Mouse (Mus musculus) adrenal gland, adult 8-10 months (tissue): ENCODE results near the gene Ift122. TPM values are rescaled to one million over a fixed set of nuclear protein-coding genes. Genes with fewer than 3 reads are reported as not detected.

Source experiments
- DNase-seq: peaks from one replicate; pipeline ENCODE4 v3.0.0; 2022
- total RNA-seq, 4 experiments: library from RNA; stranded (reverse); gene quantifications; 2 replicates each; pipeline ENCODE4 v1.2.4; 2022

Gene Ift122
- total RNA-seq, 4 experiments from 2014 or later, result 17.2 to 29.9 (median 21.9) TPM

- DNase-seq, result no peak
Observed at GRCm38 (mm10) chr6:115891497-115892061, 38.3 kb downstream of the Ift122 start.

GRCm38 (mm10) chr6:115892363-115892762 is 39.1 kb downstream of the Ift122 start:
- no peak for DNase-seq

DNA sequence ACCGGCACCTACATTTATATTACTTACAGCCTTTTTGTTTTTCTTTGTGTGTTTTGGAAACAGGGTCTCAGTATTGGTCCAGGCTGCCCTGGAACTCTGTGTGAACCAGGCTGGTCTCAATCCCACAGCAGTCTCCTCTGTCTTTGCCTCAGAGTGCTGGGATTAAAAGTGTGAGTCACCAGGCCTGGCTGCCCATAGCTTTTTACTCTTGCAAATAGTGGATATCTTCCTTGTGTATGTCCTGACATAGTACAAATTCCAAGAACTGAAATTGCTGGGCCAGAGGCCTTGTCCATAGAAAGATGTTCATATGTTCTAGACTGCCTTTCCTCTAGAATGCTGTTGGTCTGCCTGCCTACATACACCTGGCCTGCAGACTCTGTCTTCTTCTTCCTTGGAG is 43.1 kb downstream of the Ift122 start:
- DNase-seq, result no peak

- DNase-seq, result peak; percentile 52
Observed at GRCm38 (mm10) chr6:115897117-115897516, 43.8 kb downstream of the Ift122 start.

- DNase-seq, result no peak
Observed at GRCm38 (mm10) chr6:115897926-115898520, 44.8 kb downstream of the Ift122 start.

- peak; percentile 83 for DNase-seq
Observed at GRCm38 (mm10) chr6:115901062-115901461, 47.8 kb downstream of the Ift122 start.

- DNase-seq, result peak; percentile 67
Observed at GRCm38 (mm10) chr6:115901489-115901931, 48.2 kb downstream of the Ift122 start.

DNA sequence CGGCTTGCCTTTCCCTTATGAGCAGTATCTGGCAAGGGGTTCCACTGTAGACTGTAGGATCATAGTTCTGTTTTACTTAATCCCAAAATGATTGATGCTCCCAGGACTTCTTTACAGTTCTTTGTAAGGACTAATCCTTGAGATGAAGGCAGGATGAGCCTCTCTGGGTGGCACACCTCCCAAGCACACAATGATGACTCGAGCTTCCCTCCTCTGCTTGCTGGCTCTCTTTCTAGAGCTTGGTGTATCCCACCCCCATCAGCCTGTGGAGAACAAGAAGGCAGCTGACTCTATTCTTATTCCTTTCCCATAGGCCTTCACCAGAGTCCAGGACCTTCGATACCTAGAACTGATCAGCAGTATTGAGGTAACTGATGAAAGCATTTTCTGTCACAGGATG is 49.3 kb downstream of the Ift122 start:
- no peak for DNase-seq

DNA sequence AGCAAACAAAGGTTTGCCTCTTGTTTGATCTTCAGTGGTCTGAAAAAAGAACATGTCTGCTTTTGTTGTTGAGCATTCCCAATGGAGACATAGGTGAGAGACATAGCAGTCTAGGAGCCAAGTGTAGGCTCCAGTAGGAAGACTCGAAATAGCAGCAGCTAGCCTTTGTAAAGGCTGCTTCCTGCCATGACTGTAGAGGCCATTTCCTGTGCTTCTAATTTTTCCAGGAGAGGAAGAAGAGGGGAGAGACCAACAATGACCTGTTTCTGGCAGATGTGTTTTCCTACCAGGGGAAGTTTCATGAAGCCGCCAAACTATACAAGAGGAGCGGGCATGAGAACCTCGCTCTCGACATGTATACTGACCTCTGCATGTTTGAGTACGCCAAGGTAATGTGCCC is 52.3 kb downstream of the Ift122 start:
- no peak for DNase-seq

DNA sequence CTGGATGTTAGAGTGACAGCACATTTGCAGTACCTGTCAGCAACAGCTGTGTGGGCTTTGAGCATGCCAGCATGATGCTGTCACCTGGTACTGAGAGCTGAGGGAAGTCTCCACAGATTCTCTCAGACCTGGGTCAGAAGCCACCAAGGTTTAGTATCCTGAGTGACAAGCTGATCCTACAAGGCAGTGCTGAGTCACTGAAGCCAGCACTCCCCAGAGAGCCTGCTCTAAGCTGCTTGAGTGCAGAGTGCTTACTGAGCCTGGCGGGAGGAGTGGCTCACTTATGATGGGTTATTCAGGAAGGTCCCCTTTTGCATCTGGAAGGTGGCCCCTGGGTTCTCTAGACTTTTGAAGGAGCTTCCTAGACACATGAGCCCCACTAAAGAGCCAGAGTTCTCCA is 53.2 kb downstream of the Ift122 start:
- no peak for DNase-seq

DNA sequence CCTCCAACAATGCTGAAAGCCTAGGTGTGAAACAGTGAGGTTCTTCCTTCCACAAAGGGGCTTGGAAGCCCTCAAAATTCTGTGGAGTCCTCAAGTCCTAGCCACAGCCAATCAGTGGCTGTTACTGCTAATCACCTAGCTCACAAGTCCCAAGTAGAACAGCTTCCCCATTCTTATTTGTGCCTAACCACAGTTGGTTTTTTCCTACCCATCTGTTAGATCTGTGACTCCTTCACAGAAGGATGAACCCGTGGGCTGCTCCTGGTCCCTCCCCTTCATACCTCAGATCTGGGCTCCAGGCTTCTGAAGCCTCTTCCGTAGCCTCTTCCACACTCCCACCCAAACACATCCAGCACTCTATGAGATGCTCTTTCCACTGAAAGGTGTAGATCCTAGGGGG is 53.6 kb downstream of the Ift122 start:
- DNase-seq, result no peak

DNA sequence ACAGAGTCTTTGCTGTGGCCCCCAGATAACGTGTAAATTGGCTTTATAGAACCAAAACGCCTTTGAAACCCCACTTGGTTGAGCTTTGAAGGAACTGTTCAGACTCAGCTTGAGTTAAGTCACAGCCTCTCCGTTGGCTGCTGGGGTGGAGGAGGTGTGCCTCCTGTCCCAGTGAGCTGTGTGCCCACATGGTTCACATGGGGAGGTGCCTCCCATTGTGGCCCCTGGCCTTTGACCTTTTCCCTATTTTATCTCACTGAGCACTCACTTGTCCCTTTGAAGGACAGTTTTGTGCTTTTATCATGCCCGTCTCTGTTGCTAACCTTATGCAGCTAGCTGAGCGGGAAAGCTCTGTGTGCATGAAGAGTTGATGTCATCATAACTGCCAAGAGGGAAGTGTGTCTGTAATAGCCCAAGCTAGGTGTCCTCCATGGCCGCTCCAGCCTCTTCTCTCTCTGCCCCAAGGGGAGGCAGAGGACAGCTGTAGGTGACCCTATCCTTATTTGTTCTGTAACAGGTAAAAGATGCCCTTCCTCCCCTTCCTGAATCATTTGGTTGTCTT is 55.2 kb downstream of the Ift122 start:
- DNase-seq, result no peak

DNA sequence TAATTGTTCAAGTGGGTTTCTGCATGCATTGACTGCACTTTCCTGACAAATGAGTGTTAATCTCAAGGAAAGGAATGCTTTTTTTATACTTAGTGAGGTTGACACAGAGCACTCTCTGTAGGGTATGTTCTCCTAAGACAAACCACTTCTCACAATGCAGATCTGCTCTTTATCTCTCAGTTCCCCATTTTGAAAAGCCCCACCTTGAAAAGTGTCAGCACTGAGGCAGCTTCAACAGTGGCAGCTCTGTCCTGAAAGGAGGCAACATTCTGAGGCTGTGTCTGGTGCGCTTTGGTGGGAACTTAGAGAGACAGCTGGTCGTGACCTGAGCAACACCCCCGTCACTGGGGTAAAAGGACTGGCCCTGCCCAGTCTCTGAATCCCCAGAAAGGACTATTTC is 55.8 kb downstream of the Ift122 start:
- DNase-seq, result no peak

- DNase-seq, result peak; percentile 73
Observed at GRCm38 (mm10) chr6:115909940-115910339, 56.7 kb downstream of the Ift122 start.

- DNase-seq, result no peak
Observed at GRCm38 (mm10) chr6:115911763-115912162, 58.5 kb downstream of the Ift122 start.

DNA sequence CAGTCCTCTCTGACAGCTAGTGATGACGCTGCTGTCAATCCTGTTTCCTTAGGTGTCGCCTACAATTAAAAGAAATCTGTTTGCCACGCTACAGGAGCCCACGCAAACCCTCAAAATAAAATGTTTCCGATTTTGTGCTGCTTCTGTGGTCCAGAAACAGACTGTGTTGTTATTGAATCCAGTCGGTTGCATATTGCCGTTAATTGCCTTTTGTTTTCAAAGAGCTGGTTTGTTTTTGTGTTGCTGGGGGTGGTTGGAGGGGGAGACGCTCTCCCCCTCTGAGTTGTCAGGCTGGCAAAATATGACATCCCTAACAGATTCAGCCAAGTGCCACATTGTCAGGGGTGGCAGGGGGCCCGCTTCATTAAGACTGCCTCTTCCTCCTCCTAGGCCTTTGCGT is 60.2 kb downstream of the Ift122 start:
- no peak for DNase-seq

- DNase-seq, result no peak
Observed at GRCm38 (mm10) chr6:115914511-115915202, 61.4 kb downstream of the Ift122 start.

GRCm38 (mm10) chr6:115915601-115916445 is 62.6 kb downstream of the Ift122 start:
- no peak for DNase-seq

GRCm38 (mm10) chr6:115916611-115917010 is 63.3 kb downstream of the Ift122 start:
- no peak for DNase-seq

GRCm38 (mm10) chr6:115918615-115919014 is 65.3 kb downstream of the Ift122 start:
- DNase-seq, result no peak

DNA sequence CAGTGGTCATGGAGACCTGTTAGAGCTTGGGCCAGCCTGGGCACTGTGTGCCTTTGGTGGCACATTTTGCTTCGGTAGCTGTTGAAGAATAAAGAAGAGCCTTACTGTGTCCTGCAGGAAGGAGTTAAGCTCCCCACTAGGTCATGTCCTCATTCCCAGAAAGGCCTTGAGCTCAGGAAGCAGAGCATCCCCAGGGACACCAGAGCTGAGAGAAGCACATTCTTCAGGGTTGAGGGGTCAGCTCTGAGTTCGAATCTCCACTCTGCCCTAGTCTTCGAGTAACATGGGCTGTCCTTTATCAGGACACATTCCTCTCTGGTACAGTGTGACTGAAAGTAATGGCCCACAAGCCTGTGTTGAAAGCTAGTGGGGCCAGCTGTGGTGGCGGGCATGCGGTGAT is 66.6 kb downstream of the Ift122 start:
- DNase-seq, result no peak

DNA sequence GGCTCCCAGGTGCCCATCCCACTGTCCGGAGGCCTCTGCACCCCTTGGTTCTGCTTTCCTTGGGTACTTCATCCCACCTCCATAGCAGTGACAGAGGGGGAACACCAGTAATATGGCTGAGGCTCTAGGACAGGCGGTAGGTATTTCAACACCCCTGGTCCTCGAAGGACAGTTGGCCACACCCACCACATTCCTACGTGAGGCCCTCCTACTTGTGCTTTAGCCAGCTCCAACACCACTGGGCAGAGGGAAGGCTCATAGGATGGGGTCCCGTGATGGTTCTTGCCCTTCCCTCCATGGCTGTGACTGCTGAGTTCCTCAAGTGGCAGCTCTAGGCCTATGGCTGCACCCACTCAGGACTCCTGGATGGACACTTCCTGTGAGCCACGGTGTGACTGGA is 71.6 kb downstream of the Ift122 start:
- no peak for DNase-seq

DNA sequence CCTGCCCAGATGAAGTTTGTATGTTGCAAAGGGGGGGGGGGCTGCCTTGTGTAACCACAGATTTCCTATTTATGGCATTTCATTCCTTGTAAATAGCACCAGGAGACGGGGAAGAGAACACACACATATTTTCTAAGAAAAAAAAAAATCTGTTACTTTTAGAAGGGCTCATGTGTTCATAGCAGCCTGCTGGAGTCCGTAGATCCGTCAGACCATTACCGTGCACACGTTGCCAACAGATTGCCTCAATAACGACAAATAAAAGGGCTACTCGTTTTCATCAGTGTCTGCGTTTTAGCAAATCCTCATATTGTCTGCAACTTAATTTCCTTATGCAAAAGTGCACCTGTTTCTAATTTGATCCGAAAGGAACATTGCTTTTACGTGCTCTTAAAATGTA is 73.1 kb downstream of the Ift122 start:
- DNase-seq, result no peak
